Comparison of ENCODE assay signal across 13 mouse cellular contexts in genomic region chr14:54231176-54231956, GRCm38 (mm10). TPM values are rescaled to one million over a fixed set of nuclear protein-coding genes. Genes with fewer than 3 reads are reported as not detected.
DNase-seq lines count a peak whose midpoint lies in the region; ATAC-seq and TF ChIP-seq lines count a peak whose summit lies in the region.
"Had no signal": no experiment of that assay in that cellular context is flagged by ENCODE, and none has a peak within 500 bp of the region (broad histone marks: within the 10 kb centered on the region; RNA-seq: fewer than 3 reads in every experiment).

No protein-coding gene starts in this region.

- H3K4me3 ChIP-seq in heart, embryonic 13.5 days: no peak overlapping the region
- no peak overlapping the region for H3K4me3 ChIP-seq in heart, embryonic 11.5 days (ENCODE audit: low read depth, low read length)
- H3K4me3 ChIP-seq in small intestine, adult 2 months (ENCODE audit: low read depth, low read length): peak overlapping the region; percentile 46
- H3K4me3 ChIP-seq: embryonic facial prominence, embryonic 13.5 days; heart, embryonic 15.5 days; myocyte had no signal

- H3K27me3 ChIP-seq in heart, embryonic 13.5 days (replicated peaks): no peaks in the 10 kb centered on the region
- H3K27me3 ChIP-seq in heart, embryonic 11.5 days (ENCODE audit: control insufficient read depth, insufficient read depth, low read length): peaks cover 2% of the 10 kb centered on the region; the same call in 1 of the 2 replicates
- no peaks in the 10 kb centered on the region for H3K27me3 ChIP-seq in small intestine, adult 2 months (ENCODE audit: control insufficient read depth, insufficient read depth, low read length)
- H3K27me3 ChIP-seq: embryonic facial prominence, embryonic 13.5 days; heart, embryonic 15.5 days had no signal

- 0 out of 2 replicates have a peak, but pooled peaks cover 12% of the 10 kb centered on the region for H3K36me3 ChIP-seq in heart, embryonic 13.5 days
- peaks cover 5% of the 10 kb centered on the region; the same call in 1 of the 2 replicates for H3K36me3 ChIP-seq in heart, embryonic 11.5 days (ENCODE audit: control insufficient read depth, insufficient read depth, low read length)
- H3K36me3 ChIP-seq in small intestine, adult 2 months (ENCODE audit: control insufficient read depth, insufficient read depth, low read length): no peaks in the 10 kb centered on the region; the same call in none of the 2 replicates

- peak overlapping the region; percentile 25; the same call in 1 of the 2 replicates for H3K9ac ChIP-seq in heart, embryonic 13.5 days
- H3K9ac ChIP-seq in heart, embryonic 11.5 days (ENCODE audit: low read depth, low read length): no peak overlapping the region
- H3K9ac ChIP-seq: heart, embryonic 15.5 days had no signal

- peak; percentile 90 for DNase-seq in A20 (ENCODE audit: low read depth, low spot score)
- peak; percentile 92 for DNase-seq in T-cell, adult 2 months (ENCODE audit: low spot score)
- DNase-seq in cerebellum, adult 11 months: no peak
- no peak for DNase-seq in lung, postnatal 36 days
- DNase-seq: cerebellum, adult 18-20 months; kidney, adult 8-10 months had no signal

- H3K27ac ChIP-seq in heart, embryonic 13.5 days (replicated peaks): no peak overlapping the region
- no peak overlapping the region for H3K27ac ChIP-seq in heart, embryonic 11.5 days (ENCODE audit: low read depth, low read length)
- peak overlapping the region; percentile 96 for H3K27ac ChIP-seq in small intestine, adult 2 months (ENCODE audit: insufficient read depth, low read depth, low read length)
- H3K27ac ChIP-seq: embryonic facial prominence, embryonic 13.5 days had no signal

- ATAC-seq in heart, embryonic 13.5 days (ENCODE audit: extremely low read depth, insufficient number of reproducible peaks, low FRiP score, low TSS enrichment): no peak
- ATAC-seq in heart, embryonic 11.5 days (replicated peaks; ENCODE audit: insufficient number of reproducible peaks, low FRiP score, low TSS enrichment): no peak
- no peak for ATAC-seq in frontal cortex, adult (ENCODE audit: low TSS enrichment)

- no peak for TF ChIP-seq CTCF in small intestine, adult 2 months (IDR thresholded peaks at IDR 0.05; ENCODE audit: extremely low read depth, insufficient read length, insufficient replicate concordance, low read depth, low read length)

- H3K4me1 ChIP-seq in heart, embryonic 13.5 days: peaks cover 72% of the 10 kb centered on the region
- H3K4me1 ChIP-seq in heart, embryonic 11.5 days (ENCODE audit: control insufficient read depth, insufficient read depth, low read length): peaks cover 44% of the 10 kb centered on the region
- H3K4me1 ChIP-seq in small intestine, adult 2 months (ENCODE audit: control insufficient read depth, insufficient read depth, insufficient read length, low read length): peaks cover 48% of the 10 kb centered on the region

- H3K9me3 ChIP-seq in heart, embryonic 13.5 days: no peaks in the 10 kb centered on the region
- H3K9me3 ChIP-seq in heart, embryonic 11.5 days (replicated peaks; ENCODE audit: control insufficient read depth, low read length): no peaks in the 10 kb centered on the region
- H3K9me3 ChIP-seq: embryonic facial prominence, embryonic 13.5 days; heart, embryonic 15.5 days had no signal

- H3K4me2 ChIP-seq in heart, embryonic 13.5 days: no peak overlapping the region
- no peak overlapping the region for H3K4me2 ChIP-seq in heart, embryonic 11.5 days
- H3K4me2 ChIP-seq: embryonic facial prominence, embryonic 13.5 days; heart, embryonic 15.5 days had no signal

- TF ChIP-seq POLR2A in small intestine, adult 2 months (IDR thresholded peaks at IDR 0.05; ENCODE audit: low read depth, low read length): no peak; the same call in 1 of the 2 replicates

- 67% methylated on average over 21 of the region's 21 CpGs for WGBS in heart, embryonic 13.5 days
- WGBS in heart, embryonic 11.5 days (ENCODE audit: insufficient replicate concordance): 67% methylated on average over 21 of the region's 21 CpGs
- 20% methylated on average over 21 of the region's 21 CpGs for WGBS in small intestine, adult 2 months

RNA-seq across cellular contexts. Expression of gene Dad1, which starts 22.5 kb away (rescaled TPM):
- polyA plus RNA-seq in heart, embryonic 13.5 days (2015; fragmentation: Nextera tagmentation; extraction: Ambion mirVana): 391 and 412 TPM in 2 replicates
- polyA plus RNA-seq in heart, embryonic 11.5 days (2014; fragmentation: Nextera tagmentation; extraction: Ambion mirVana): 369 and 395 TPM in 2 replicates
- polyA plus RNA-seq in small intestine, adult 2 months (2012; rRNA removed): 561 and 627 TPM in 2 replicates

RNA-seq across cellular contexts. Expression of gene Abhd4, which starts 22.6 kb away (rescaled TPM):
- 85.8 and 87.0 TPM in 2 replicates for polyA plus RNA-seq in heart, embryonic 13.5 days (2015; fragmentation: Nextera tagmentation; extraction: Ambion mirVana)
- polyA plus RNA-seq in heart, embryonic 11.5 days (2014; fragmentation: Nextera tagmentation; extraction: Ambion mirVana): 97.3 and 99.3 TPM in 2 replicates
- polyA plus RNA-seq in small intestine, adult 2 months (2012; rRNA removed): 35.2 and 53.6 TPM in 2 replicates

RNA-seq across cellular contexts. Expression of gene Olfr49, which starts 53.4 kb away (rescaled TPM):
- not detected in 2 replicates for polyA plus RNA-seq in heart, embryonic 13.5 days (2015; fragmentation: Nextera tagmentation; extraction: Ambion mirVana)
- polyA plus RNA-seq in heart, embryonic 11.5 days (2014; fragmentation: Nextera tagmentation; extraction: Ambion mirVana): not detected in 2 replicates
- polyA plus RNA-seq in small intestine, adult 2 months (2012; rRNA removed): not detected in 2 replicates
- polyA plus RNA-seq: embryonic facial prominence, embryonic 13.5 days; myocyte had no signal

Comparison
In these comparisons a context has a peak if more than half of its experiments do, and no peak if none do; other contexts are left out.
1. DNase-seq: peak in A20 (single experiment) and T-cell, adult 2 months (single experiment); none in cerebellum, adult 11 months (single experiment) and lung, postnatal 36 days (single experiment).